Mouse (Mus musculus) megakaryocyte, embryonic 14.5 days (primary cell): ENCODE results near the gene Glra2. TPM values are rescaled to one million over a fixed set of nuclear protein-coding genes. Genes with fewer than 3 reads are reported as not detected.
"Not testable (repeated sequence)": the region's sequence is repeated elsewhere in the genome, so short reads cannot be mapped to it uniquely, and the experiment has no call there.

Experiments
- H3K27me3 ChIP-seq: replicated peaks from 2 replicates; pipeline ENCODE3; 2012; ENCODE audit warnings: inconsistent platforms
- H3K36me3 ChIP-seq: replicated peaks from 2 replicates; pipeline ENCODE3; 2012; ENCODE audit warnings: low read length, inconsistent platforms, mixed read lengths
- H3K4me1 ChIP-seq: 2 replicates; pipeline ENCODE4 v1.6.1; 2012; ENCODE audit warnings: inconsistent platforms
- H3K4me3 ChIP-seq: replicated peaks from 2 replicates; pipeline ENCODE3; 2012; ENCODE audit warnings: moderate library complexity, mild to moderate bottlenecking, inconsistent platforms
- H3K9me3 ChIP-seq: 2 replicates; pipeline ENCODE4 v1.6.1; 2012; ENCODE audit warnings: inconsistent platforms
- FLI1 ChIP-seq: IDR thresholded peaks from 2 replicates; pipeline ENCODE4 v1.6.1; 2012; ENCODE audit warnings: low read length, inconsistent platforms, mixed read lengths
- GATA1 ChIP-seq: IDR thresholded peaks from 3 replicates; pipeline ENCODE4 v1.6.1; 2012; ENCODE audit warnings: mixed read lengths, low read length, inconsistent platforms, borderline replicate concordance
- polyA plus RNA-seq: library from polyadenylated mRNA; stranded (reverse); fragments of >175 nt; gene quantifications from 2 replicates; pipeline ENCODE4 v1.2.3, GENCODE M21; 2012; ENCODE audit warnings: low replicate concordance; ENCODE audit not compliant: insufficient read depth

Gene Glra2
- polyA plus RNA-seq = 0.04 TPM in 1 of 2 replicates, not detected in the other

GRCm38 (mm10) chrX:165326939-165327698 is at the start of gene Glra2:
Glra2 (minus strand) TSS chrX:165327393.
- H3K9me3 ChIP-seq = no peaks in the 10 kb centered on the region
- TF ChIP-seq GATA1 (no peak), FLI1 (no peak)
- no peak within 1 kb of the TSS for H3K4me3 ChIP-seq
- no peaks in the 10 kb centered on the region for H3K4me1 ChIP-seq
- no peaks in the 10 kb centered on the region for H3K27me3 ChIP-seq
- H3K36me3 ChIP-seq = no peaks in the 10 kb centered on the region

GRCm38 (mm10) chrX:165362798-165363197 is 35.6 kb upstream of the Glra2 start:
- TF ChIP-seq FLI1 (no peak), GATA1 (no peak)

GRCm38 (mm10) chrX:165344611-165345010 is 17.4 kb upstream of the Glra2 start:
- H3K4me3 ChIP-seq = no peak overlapping the region
- no peaks in the 10 kb centered on the region for H3K4me1 ChIP-seq
- TF ChIP-seq FLI1 = no peak
- no peak for TF ChIP-seq GATA1

More at GRCm38 (mm10) chrX:165362798-165363197, 35.6 kb upstream of the Glra2 start:
- Histone ChIP-seq H3K4me3 (no peak overlapping the region), H3K4me1 (no peaks in the 10 kb centered on the region), H3K9me3 (peaks cover 2% of the 10 kb centered on the region; the same call in 1 of the 2 replicates), H3K36me3 (no peaks in the 10 kb centered on the region), H3K27me3 (no peaks in the 10 kb centered on the region)

GRCm38 (mm10) chrX:165327699-165328333 is 623 bp upstream of the Glra2 start:
- Histone ChIP-seq H3K36me3 (no peaks in the 10 kb centered on the region), H3K9me3 (no peaks in the 10 kb centered on the region), H3K27me3 (no peaks in the 10 kb centered on the region), H3K4me3 (no peak overlapping the region), H3K4me1 (no peaks in the 10 kb centered on the region)
- TF ChIP-seq FLI1 (no peak), GATA1 (no peak)

More at GRCm38 (mm10) chrX:165344611-165345010, 17.4 kb upstream of the Glra2 start:
- H3K27me3 ChIP-seq = no peaks in the 10 kb centered on the region
- H3K36me3 ChIP-seq = no peaks in the 10 kb centered on the region
- 0 out of 2 replicates have a peak, but pooled peaks cover 3% of the 10 kb centered on the region for H3K9me3 ChIP-seq

- Histone ChIP-seq H3K4me3 (no peak overlapping the region), H3K9me3 (no peaks in the 10 kb centered on the region)
- no peak for TF ChIP-seq GATA1
- TF ChIP-seq FLI1 = no peak
Observed at GRCm38 (mm10) chrX:165193550-165193949, 133.6 kb downstream of the Glra2 start.

DNA sequence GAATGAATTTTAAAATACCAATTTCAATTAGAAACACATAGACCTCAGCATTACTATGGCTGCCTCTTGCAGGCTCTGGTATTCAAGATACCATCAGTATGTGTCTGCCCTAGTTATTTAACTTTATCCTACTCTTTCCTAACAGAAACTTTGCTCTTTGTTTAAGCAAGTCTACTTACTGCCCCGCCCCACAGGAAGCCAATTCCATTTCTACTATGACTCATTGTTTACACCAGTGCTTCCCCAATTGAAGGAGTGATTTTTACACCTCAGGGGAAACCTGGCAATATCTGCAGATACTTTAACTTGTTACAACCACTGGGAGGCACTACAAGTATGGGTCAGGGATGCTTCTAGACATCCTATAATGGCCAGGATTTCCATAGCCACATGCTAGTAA is 136.0 kb downstream of the Glra2 start:
- Histone ChIP-seq H3K9me3 (0 out of 2 replicates have a peak, but pooled peaks cover 3% of the 10 kb centered on the region), H3K36me3 (no peaks in the 10 kb centered on the region), H3K27me3 (no peaks in the 10 kb centered on the region), H3K4me1 (no peaks in the 10 kb centered on the region), H3K4me3 (no peak overlapping the region)
- TF ChIP-seq FLI1 (no peak), GATA1 (no peak)

More at GRCm38 (mm10) chrX:165193550-165193949, 133.6 kb downstream of the Glra2 start:
- no peaks in the 10 kb centered on the region for H3K36me3 ChIP-seq
- H3K27me3 ChIP-seq = no peaks in the 10 kb centered on the region
- no peaks in the 10 kb centered on the region for H3K4me1 ChIP-seq

DNA sequence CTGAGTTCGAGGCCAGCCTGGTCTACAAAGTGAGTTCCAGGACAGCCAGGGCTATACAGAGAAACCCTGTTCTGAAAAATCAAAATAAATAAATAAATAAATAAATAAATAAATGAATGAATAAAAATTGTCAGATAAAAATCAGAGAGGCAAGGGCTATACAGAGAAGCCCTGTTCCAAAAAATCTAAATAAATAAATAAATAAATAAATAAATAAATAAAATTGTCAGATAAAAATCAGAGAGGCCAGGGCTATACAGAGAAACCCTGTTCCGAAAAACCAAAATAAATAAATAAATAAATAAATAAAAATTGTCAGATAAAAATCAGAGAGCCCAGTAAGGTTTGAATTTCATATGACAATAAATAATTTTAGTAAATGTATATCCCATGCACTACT is 144.2 kb downstream of the Glra2 start:
- not testable (repeated sequence) for H3K36me3 ChIP-seq, H3K4me1 ChIP-seq, H3K27me3 ChIP-seq, H3K9me3 ChIP-seq, H3K4me3 ChIP-seq

GRCm38 (mm10) chrX:165156549-165156948 is 170.6 kb downstream of the Glra2 start:
- no peaks in the 10 kb centered on the region for H3K4me1 ChIP-seq
- H3K27me3 ChIP-seq = no peaks in the 10 kb centered on the region
- TF ChIP-seq GATA1 = no peak
- no peak for TF ChIP-seq FLI1
- H3K36me3 ChIP-seq = no peaks in the 10 kb centered on the region
- H3K9me3 ChIP-seq = no peaks in the 10 kb centered on the region
- H3K4me3 ChIP-seq = no peak overlapping the region

GRCm38 (mm10) chrX:165104171-165104570 is 223.0 kb downstream of the Glra2 start:
- Histone ChIP-seq H3K9me3 (no peaks in the 10 kb centered on the region), H3K4me3 (no peak overlapping the region), H3K27me3 (no peaks in the 10 kb centered on the region), H3K4me1 (no peaks in the 10 kb centered on the region), H3K36me3 (no peaks in the 10 kb centered on the region)
- TF ChIP-seq FLI1 (no peak), GATA1 (no peak)
